Mouse (Mus musculus): ENCODE data around the gene Pigr.

The Pigr gene

DNA sequence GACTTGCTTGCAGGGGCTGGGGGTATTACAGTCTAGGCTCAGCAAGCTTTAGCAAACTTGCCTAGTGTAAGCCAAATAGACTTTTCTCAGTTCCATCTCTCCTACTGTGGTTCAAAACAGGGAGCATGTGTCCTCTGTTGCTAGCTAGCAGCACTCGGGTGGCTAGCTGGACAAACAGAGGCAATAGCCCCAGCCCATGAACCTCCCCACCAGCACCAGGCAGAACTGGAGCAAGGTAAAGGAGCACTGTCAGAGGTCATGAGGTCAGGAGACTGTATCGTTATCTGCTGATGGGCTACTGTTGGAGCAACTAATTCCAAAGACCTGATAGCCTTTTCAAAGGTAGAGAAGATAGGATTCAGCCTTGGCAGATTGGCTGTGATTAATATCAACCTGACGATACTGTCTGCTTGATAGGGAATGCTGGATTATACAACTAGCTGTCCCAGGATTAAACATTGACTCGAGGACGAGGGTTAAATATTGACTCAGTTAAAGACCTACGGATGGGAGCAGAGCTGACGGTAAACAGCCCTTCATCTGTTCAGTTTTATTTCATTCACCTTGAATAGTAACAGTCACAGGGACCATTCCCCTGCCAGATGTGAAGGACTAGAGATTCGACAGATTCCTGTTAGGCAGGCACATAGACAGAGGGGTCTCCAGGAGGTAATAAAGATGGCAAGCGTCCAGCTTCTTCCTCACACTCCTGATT, 4.4 kb upstream of the Pigr start:
- in situ Hi-C loops (cut with MboI; ENCODE audit: unreplicated experiment in 2 of 2) = no loop called here

DNA sequence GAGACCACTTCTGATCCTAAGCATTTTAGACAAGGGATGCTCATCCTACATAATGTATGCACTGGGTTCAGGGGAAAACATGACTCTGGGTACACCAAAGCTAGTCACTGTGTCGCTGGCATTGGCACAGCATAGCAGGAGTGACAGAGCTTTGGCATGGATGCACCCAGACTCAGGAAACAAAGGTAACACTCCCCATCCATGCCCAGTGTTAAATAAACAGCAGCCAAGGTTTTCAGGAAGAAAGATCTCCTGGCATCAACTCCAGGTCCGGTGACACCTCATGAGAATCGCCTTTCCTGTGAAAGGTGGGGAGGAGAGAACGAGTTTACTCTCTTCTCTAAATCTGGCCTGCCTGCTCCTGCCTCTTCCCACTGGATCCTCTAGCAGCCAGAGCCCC, 2.2 kb downstream of the Pigr start:
- in situ Hi-C loops (cut with MboI; ENCODE audit: unreplicated experiment in 2 of 2) = loop anchor here in 1 of 2 experiments (25.0 kb wide), 1 partner anchor 434 kb away; no protein-coding TSS in a partner anchor

DNA sequence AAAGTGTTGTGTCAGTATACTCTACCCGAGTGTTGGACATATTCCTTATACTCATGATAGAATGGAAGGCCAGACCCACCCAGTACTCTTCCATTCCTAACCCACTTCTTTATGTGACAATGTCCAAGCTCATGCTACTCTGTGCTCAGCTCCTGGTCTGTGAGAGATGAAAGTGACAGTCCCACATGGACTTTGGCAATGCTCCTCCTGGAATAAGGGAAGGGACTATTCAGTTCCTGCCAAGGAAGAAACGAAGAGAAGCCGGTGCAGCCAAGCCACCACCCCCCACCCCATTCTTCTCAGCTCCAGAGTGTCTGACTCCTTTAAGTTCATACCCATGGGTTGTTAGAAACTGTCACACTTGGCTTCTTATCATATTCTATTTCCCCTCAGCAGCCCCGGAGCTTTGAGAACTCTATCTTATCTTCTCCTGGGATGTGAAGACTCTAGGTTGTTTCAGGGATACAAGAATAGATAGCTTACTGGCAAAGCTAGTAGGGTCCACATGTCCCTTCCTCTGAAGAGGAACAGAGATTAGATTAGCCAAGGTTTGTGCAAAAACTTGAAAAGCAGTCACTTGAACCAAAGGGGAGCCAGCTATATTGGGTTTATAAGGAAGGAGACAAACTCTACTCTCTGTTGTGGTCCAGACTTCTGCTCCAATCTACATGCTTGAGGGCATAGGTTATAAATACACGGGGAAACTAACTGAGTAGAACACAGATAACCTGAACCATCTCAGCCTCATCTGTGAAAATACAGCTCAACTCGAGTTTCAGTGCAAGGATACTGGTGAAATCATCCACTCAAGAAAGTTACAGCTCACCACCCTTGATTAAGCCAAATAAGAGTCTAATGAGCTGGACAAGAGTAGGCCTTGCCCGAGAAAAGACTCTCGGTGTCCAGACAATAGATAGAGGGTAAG, 3.7 kb downstream of the Pigr start:
- in situ Hi-C loops (cut with MboI; ENCODE audit: unreplicated experiment in 2 of 2) = loop anchor here in 1 of 2 experiments (25.0 kb wide), 1 partner anchor 432 kb away; no protein-coding TSS in a partner anchor

DNA sequence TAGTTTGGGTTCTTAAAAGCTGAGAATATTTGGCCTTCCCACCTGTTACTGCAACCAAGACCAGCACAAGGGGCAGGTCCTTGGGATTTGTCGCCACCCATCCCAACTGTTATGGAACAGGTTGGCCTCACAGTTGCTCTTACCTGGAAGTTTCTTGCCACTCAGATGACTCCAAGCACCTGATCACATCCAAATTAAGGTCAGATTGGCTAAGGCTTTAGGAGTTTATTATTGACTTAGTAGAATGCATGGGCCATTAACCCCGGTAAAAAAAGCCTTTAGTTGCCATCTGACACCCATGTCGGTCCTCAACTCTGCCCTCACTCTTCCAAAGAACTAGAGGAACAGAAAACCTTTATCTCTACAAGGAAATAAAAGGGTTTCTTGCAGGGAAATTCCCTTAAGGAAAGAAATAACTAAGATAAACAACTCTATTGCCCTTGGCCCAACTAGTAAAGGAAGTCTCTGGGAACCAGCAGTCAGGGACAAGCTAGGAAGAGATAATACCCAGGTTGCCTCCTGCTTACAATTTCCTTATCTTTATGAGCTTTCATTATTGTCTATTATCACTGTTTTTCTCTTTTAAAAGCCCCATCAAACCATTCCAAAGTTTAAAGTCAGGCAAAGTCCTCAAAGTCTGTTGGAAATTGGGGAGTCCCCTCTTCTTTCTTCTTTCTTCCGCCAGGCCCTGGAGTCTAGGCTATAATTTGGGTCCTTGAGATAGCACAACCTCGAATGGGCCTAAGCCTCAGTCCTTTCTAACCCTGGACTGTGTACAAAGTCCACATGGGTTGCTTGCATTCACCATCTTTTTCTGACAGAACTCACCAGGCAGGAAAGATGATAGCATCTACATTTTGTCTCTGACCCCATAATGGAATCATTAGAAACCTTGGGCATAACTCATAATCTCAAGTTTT, 6.0 kb downstream of the Pigr start:
- in situ Hi-C loops (cut with MboI; ENCODE audit: unreplicated experiment in 2 of 2) = loop anchor here in 1 of 2 experiments (25.0 kb wide), 1 partner anchor 430 kb away; no protein-coding TSS in a partner anchor

DNA sequence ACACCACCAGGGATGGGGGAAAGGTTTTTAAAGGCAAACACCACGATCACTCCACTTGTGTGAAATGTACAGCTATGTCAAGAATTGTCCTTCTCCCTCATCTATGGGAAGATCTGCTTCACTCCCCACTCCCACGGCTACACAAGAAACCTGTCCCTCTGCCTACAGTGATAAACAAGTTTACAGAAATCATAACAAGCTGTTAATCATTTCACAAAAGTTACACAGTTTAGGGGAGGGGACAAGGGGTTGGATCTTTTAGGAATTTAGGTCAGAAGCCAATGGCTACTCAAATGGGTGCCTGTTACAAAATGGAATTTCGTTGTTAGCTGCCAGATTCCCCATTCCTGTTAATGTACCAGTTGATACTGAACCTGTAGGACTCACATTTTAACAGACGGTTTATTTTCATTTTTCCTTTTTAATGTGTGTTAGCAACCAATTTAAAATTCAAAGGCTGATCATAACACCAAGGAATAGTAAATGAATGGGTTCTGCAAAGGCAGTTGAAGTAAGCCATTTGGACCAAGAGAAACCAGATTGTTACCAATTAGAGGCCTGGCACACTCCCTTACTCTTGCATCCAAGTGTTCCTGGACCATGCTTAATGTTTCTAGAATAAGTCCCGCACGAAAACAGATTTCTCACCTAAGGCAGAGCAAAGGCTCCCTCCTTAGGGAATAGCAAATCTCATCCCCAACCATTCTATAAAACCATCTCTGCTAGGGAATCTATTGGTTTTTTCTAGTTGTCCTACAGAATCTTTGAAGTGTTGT, 8.9 kb downstream of the Pigr start:
- in situ Hi-C loops (cut with MboI; ENCODE audit: unreplicated experiment in 2 of 2) = loop anchor here in 1 of 2 experiments (25.0 kb wide), 1 partner anchor 427 kb away; no protein-coding TSS in a partner anchor

DNA sequence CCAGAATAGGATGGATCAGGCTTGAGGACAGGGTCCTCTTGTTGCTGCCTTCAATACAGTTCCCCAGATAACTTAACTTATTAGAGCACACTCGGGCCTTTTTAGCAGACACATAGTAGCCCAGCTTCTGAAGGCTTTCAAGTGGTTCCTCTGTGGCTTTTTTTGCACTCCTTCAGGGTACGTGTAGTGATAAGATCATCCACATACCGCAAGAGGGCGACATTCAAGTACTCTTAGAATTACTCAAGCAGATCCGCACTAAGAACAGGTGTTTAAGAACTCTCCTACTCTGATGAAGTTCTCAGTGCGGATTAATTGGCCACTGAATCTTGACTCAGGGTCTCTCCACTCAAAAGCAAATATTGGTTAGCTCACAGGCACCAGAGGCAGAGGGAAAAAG, 11.8 kb downstream of the Pigr start:
- in situ Hi-C loops (cut with MboI; ENCODE audit: unreplicated experiment in 2 of 2) = loop anchor here in 1 of 2 experiments (25.0 kb wide), 1 partner anchor 424 kb away; no protein-coding TSS in a partner anchor

DNA sequence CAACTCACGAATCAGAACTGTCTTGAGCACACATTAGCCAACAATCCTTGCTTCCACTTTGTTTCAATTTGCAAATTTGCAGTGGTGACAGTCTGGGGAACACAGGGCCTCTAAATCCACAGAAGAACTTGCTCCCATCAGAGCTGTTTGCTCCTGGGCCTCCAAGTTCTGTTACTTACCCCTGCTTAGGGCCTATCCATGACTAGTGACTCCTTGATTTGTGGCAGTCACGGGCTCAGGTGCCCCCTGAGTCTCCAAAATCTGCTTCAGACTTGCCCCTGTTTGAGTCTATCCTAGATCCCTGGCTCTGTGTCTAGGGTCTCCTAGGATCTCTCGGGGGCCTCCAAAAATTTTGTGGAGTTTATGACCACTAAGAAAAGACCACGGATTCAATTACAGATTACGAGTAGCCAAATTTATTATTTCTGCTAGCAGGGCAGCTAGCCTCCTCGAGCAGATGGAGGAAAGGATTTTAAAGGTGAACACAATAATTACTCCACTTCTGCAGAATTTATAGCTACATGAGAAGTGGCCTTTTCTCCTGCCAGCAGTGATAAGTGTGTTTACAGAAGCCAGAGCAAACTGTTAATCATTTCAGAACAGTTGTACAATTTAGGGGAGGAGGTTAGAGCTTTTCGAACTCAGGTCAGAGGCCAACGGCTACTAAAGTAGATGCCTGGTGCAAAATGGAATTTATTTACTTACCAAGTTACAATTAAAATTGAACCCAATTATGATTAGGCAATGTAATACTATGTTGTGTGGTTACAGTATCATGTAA, 14.3 kb downstream of the Pigr start:
- in situ Hi-C loops (cut with MboI; ENCODE audit: unreplicated experiment in 2 of 2) = loop anchor here in 1 of 2 experiments (25.0 kb wide), 1 partner anchor 422 kb away; no protein-coding TSS in a partner anchor

DNA sequence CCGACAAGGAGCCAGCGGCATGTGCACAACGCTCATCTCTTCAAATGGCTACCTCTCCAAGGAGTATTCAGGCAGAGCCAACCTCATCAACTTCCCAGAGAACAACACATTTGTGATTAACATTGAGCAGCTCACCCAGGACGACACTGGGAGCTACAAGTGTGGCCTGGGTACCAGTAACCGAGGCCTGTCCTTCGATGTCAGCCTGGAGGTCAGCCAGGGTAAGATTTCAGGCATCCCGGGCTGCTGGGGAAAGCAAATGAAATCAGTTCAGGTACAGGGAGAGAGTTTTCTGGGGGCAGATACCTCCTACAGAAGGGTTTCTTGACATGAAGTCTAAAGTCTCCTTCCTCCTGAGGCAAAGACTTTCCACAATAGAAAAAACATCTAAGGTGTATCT, 15.1 kb downstream of the Pigr start:
- in situ Hi-C loops (cut with MboI; ENCODE audit: unreplicated experiment in 2 of 2) = loop anchor here in 1 of 2 experiments (25.0 kb wide), 1 partner anchor 421 kb away; no protein-coding TSS in a partner anchor

DNA sequence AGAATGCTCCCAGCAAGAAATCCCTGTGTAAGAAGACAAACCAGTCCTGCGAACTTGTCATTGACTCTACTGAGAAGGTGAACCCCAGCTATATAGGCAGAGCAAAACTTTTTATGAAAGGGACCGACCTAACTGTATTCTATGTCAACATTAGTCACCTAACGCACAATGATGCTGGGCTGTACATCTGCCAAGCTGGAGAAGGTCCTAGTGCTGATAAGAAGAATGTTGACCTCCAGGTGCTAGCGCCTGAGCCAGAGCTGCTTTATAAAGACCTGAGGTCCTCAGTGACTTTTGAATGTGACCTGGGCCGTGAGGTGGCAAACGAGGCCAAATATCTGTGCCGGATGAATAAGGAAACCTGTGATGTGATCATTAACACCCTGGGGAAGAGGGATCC, 18.0 kb downstream of the Pigr start:
- in situ Hi-C loops (cut with MboI; ENCODE audit: unreplicated experiment in 2 of 2) = loop anchor here in 1 of 2 experiments (25.0 kb wide), 1 partner anchor 418 kb away; no protein-coding TSS in a partner anchor

DNA sequence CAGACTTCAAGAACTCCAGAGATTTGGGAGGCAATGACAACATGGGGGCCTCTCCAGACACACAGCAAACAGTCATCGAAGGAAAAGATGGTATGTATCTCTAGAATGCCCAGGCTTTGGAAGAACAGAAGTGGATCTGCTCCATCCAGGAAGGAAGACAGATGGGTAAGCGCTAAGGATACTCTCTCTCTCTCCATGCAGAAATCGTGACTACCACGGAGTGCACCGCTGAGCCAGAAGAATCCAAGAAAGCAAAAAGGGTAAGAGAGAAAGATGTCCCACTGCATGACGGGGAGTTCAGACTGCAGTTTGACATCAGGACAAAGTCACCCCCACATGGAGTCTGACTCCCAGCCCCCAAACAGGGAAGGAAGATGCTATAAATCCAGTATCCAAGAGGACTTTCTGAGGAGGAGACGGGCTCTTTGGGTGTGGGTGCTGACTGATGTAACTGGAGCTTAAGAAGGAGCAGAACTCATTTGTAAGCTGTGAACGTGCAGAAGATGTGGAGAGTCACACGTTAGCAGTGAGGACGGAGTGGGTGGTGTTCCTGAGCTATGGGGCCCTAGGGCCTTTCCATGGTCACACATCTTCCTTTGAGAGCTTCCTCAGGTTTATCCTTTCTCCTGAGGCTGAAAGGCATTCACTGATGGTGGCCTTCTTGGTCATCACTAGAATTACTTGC, 23.2 kb downstream of the Pigr start:
- in situ Hi-C loops (cut with MboI; ENCODE audit: unreplicated experiment in 2 of 2) = loop anchor here in 1 of 2 experiments (25.0 kb wide), 1 partner anchor 413 kb away; no protein-coding TSS in a partner anchor

DNA sequence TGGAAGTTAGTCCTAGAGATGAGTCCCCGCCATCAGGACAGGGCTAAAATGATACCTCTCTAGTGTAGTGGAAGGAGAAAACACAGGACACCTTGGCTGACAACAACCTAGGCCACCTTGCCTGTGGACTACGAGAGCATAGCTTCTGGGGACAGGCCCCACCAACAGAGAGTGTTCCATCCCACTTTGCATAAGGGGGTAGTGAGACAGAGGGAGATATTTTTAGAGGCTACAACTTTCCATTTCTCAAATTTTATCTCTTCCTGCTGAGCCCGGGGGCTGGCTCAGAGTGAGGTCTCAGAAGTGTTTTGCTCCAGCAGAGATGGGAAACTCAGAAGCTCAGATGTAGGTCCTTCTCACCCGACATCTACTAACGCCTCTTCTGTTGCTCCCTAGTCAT, 23.9 kb downstream of the Pigr start:
- in situ Hi-C loops (cut with MboI; ENCODE audit: unreplicated experiment in 2 of 2) = no loop called here

DNA sequence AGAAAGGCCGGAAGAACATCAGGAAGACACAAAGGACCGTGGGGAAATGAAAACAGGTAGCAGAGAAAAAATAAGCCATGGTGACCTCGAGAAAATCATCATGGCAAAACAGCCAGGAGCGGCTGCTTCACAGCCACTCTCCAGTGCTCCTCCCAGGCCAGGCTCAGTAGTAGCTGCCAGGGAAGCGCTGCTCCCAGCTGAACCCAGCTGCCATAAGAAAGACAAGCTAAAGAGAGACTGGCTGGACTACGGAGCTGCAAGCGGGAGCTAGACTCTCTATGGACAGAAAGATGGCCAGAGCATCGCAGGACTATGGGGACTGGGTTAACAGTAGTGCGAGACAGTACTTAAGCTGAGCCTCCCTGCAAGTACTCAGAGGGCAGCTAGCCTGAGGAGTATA, 28.3 kb downstream of the Pigr start:
- in situ Hi-C loops (cut with MboI; ENCODE audit: unreplicated experiment in 2 of 2) = no loop called here

DNA sequence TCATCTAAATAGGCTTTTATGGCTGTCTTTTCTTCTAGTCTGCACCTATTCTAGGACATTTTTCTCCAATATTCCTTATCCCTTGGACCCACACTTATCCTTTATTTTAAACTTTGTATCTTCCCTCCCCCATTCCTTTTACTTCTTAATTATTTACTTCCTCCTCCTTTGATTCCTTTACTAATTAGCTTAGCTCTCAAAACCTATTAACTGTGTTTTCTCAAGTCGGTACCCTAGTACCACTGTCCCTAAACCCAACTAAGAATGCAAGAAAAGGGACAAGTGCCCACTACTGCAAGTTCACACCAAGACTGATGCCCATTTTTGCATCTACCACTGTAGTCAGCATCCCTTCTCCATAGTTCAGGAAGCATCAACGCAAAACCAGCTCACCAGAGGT, 29.2 kb downstream of the Pigr start:
- in situ Hi-C loops (cut with MboI; ENCODE audit: unreplicated experiment in 2 of 2) = no loop called here

DNA sequence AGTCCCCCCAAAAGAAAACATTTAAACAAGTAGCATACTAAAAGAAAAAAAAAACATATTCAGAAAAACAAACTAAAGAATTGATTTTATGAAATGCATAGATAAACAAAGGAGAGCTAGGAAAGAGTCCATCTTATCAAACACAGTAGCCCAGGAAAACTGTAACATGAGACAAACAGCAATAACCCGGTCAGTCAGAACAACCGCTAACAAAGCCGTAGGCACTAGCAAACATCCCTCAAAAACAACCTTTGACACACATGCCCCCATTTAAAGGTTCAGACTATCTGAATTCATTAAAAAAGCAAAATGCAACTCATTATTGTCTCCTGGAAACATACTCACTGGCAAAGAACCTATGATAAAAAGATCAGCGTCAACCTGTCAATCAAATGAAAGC, 31.0 kb downstream of the Pigr start:
- in situ Hi-C loops (cut with MboI; ENCODE audit: unreplicated experiment in 2 of 2) = no loop called here

DNA sequence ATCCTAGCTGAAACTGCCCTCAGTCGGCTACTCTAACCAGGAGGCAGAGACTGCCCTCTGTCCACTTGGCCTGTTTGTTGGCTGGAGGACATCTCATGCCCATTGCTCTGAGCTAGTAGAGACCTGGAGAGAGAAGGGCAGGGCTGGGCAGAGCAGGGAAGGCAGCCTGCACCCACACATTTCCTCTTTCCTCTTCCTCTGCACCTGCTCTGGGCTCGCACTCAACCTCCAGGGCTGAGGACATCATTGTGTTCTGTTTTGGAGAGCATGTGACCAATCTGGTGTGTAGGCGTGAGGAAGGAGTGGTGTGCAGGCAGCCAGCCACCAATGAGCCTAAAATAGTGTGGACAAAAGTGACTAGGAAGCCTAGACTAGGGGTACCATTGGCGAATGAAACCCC, 37.8 kb downstream of the Pigr start:
- in situ Hi-C loops (cut with MboI; ENCODE audit: unreplicated experiment in 2 of 2) = no loop called here

DNA sequence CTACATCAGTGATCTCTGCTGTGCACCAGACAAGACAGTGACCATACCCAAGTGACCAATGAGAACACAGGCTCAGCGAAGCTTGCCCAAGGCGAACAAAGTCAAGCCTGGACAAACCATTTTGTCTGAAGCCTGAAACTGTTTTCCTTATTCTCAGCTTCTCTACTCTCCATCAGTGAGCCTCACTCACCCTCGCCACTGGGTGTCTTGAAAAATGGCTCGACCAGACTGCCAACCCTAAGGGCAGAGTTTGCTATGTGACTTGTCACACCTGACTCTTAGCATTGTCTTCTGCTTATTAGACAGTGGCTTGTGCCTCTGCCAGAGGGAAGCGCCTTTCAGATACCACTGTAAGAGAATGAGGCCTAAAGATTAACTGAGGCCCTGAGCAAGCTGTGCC, 38.3 kb downstream of the Pigr start:
- in situ Hi-C loops (cut with MboI; ENCODE audit: unreplicated experiment in 2 of 2) = no loop called here

DNA sequence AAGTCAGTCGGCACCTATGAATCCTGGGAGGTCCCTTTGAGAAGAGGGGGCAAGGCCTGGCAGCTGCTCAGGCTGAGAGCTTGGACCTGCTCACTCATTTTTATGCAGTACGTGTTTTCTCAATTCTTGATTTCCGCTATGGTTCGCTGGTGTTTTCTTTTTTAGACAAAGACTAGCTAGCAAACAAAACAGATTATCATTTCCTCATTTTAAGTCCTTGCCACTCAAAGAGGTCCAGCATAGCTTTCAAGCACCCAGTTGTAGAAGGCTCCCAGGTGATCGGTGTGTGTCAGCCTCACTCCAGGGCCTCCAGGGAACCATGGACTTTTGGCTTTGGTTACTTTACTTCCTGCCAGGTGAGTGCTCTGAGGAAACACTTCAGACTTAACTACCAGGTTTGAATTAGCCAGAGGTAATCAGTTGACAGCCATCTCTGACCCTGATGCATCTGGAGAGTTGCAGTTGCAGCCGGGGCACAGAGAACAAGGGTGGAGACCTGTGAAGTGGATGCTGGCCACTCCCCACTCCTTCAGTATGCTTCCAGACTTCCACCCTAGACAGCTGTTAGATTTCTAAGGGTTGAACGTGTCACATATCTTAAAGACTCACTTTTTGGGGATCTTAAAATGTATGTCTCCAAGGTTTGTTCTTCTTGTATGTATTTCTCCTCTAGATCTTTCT, 39.2 kb downstream of the Pigr start, which contains the start of gene Fcmr:
Gene Fcmr (plus strand): TSS at position 129 of the 681 bp plus-strand sequence.
- in situ Hi-C loops (cut with MboI; ENCODE audit: unreplicated experiment in 2 of 2) = no loop called here

Measured in v-Abl transformed pro-B cells (cell line).